Mouse (Mus musculus) olfactory bulb, adult 2 months (tissue): ENCODE data around the gene Mup20. TPM values are rescaled to one million over a fixed set of nuclear protein-coding genes. Genes with fewer than 3 reads are reported as not detected.
"Not testable (repeated sequence)": the region's sequence is repeated elsewhere in the genome, so short reads cannot be mapped to it uniquely, and the experiment has no call there.

Experiments
- H3K27ac ChIP-seq: fragments of 200-500 bp; 2 replicates; pipeline ENCODE4 v1.5.1; 2012; ENCODE audit warnings: low read depth, low read length; ENCODE audit not compliant: insufficient read depth
- H3K4me1 ChIP-seq: fragments of 200-500 bp; 2 replicates; pipeline ENCODE4 v1.6.1; 2012; ENCODE audit warnings: low read length; ENCODE audit not compliant: control insufficient read depth, insufficient read depth
- H3K4me3 ChIP-seq: fragments of 200-500 bp; 2 replicates; pipeline ENCODE4 v1.5.1; 2012; ENCODE audit warnings: mild to moderate bottlenecking, low read depth, low read length, moderate library complexity; ENCODE audit not compliant: insufficient read depth
- CTCF ChIP-seq: fragments of 200-500 bp; IDR thresholded peaks from 2 replicates; pipeline ENCODE4 v1.5.1; 2012; ENCODE audit warnings: low read depth, mild to moderate bottlenecking, low read length, moderate library complexity; ENCODE audit not compliant: insufficient read depth
- POLR2A ChIP-seq: fragments of 200-500 bp; IDR thresholded peaks from 2 replicates; pipeline ENCODE4 v1.6.1; 2012; ENCODE audit warnings: mild to moderate bottlenecking, low read depth, low read length, moderate library complexity; ENCODE audit not compliant: insufficient read depth
- WGBS: fragments of 180-500 bp; shearing (Covaris S2); methylation state at CpG from one replicate; pipeline ENCODE4 v1.1.7; 2018; 5-methylcytosine and 5-hydroxymethylcytosine counted together
- polyA plus RNA-seq: library from polyadenylated mRNA; stranded (reverse); fragments of >200 nt; gene quantifications from 2 replicates; pipeline ENCODE4 v1.2.4, GENCODE M21; 2012; ENCODE audit warnings: low replicate concordance; ENCODE audit not compliant: missing spikeins, insufficient read depth, insufficient read length

The Mup20 gene
- not detected in 2 replicates for polyA plus RNA-seq

DNA sequence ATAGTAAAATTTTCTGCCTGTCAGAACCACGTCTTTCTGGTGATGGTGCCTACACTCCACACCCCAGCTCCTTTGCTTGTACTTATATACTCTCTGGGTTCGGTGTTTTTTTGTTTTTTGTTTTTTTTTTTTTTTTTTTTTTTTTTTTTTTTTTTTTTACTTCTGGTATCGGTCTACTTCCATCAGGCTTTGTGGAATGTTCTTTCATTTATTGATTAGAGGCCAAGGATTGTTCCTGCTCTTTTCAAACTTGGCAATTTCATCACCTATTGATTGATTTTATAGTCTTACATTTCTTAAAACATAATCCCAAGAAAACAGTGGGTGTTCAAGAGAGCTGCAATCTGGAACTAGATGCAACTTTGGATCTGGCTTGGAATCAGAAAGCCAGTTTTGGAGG is at the start of gene Mup20:
Mup20 (minus strand) TSS at position 101 of the 400 bp plus-strand sequence.
- not testable (repeated sequence) for H3K4me1 ChIP-seq, H3K27ac ChIP-seq, H3K4me3 ChIP-seq
- WGBS, result 78% methylated on average over 3 of the region's 3 CpGs

DNA sequence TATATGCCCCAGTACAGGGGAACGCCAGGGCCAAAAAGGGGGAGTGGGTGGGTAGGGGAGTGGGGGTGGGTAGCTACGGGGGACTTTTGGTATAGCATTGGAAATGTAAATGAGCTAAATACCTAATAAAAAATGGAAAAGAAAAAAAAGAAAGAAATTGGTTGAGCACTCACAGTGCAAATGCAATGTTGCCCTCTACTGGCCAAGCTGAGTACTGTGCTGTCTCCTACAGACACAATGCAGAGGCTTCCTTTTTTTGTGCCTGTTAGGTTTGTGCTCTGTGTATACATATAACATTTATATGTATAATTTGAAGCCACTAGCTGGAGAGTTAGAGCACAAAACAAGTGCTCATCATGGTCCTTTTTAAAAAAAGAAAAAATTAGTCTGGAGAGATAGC is 49.4 kb upstream of the Mup20 start:
- 69% methylated on average over 2 of the region's 2 CpGs for WGBS
- not testable (repeated sequence) for H3K4me3 ChIP-seq, H3K4me1 ChIP-seq, H3K27ac ChIP-seq

DNA sequence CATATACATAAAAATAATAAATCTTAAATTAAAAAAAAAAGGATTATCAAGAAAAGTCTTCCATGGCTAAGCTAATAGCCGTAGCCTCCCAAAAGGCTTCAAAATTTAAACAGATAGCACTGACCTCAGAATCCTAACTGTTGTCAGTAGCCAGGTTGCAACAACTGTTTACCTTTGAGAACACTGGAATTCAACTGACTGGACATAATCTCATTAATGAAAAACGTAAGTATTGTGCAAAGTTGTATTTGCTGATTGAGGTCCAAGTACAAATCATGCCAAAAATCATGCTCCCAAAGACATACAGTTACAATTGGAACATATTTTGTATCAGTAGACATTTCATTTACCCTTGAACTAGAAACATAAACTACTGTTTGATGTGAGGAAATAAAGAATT is 34.0 kb upstream of the Mup20 start:
- H3K4me3 ChIP-seq, result no peak overlapping the region
- no peaks in the 10 kb centered on the region for H3K4me1 ChIP-seq
- WGBS, result 86% methylated on average over 2 of the region's 2 CpGs
- no peak overlapping the region for H3K27ac ChIP-seq
- TF ChIP-seq CTCF, result no peak
- TF ChIP-seq POLR2A, result no peak

DNA sequence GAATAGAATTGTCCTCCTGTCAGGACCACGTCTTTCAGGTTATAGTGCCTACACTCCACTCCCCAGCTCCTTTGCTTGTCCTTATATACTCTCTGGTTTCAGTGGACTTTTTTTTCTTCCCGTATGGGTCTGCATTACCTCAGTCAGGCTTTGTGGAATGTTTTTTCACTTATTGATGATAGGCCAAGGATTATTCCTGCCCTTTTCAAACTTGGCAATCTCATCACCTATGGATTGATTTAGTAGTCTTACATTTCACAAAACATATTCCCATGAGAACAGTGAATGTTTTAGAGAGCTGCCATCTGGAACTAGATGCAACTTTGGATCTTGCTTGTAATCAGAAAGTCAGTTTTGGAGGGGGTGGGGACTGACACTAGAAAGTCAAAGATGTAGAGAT is 33.3 kb upstream of the Mup20 start, which contains the start of gene Mup3:
Mup3 (minus strand) TSS at position 102 of the 400 bp plus-strand sequence.
- WGBS, result 75% methylated on average over 2 of the region's 2 CpGs
- Histone ChIP-seq H3K4me1 (no peaks in the 10 kb centered on the region), H3K4me3 (no peak within 1 kb of the TSS), H3K27ac (no peak within 1 kb of the TSS)
- no peak for TF ChIP-seq POLR2A
- TF ChIP-seq CTCF, result no peak

DNA sequence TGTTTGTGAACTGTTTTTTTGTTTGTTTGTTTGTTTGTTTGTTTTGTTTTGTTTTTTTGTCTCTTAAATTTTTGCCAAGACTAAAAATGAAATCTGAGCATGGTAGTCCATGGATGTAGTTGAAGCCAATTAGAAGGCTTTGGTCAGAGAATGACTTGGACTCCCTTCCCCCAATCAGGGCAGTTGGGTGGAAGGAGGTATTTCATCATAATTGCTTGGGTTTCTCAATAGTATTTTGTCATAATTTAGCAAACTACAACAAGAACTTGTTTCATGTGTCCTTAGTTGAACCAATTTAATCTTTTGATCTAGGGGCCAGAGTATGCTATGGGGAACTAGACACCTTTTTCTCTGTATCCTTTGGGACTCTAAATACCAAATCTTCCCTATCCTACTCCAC is 28.8 kb upstream of the Mup20 start:
- H3K27ac ChIP-seq, result no peak overlapping the region
- no peak for TF ChIP-seq CTCF
- TF ChIP-seq POLR2A, result no peak

DNA sequence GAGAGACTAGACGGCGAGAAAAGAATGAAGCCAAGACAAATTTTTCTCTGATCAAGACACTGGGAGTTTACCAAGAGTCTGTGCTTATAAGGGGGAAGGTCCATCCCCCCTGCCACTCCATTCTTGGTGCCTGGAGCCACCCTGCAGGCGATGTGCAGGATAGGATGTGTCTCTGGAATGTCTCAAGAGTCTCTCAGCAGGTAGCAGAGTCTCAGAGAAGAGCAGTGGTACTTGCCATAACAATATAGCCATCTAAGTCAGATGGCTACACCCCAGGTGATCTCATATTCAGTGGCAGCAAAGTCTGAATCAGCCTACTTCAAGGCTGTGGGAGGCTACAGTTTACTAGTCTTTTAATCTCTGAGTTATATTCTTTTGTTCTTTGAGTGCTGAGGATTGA is 21.2 kb upstream of the Mup20 start:
- Histone ChIP-seq H3K4me3 (no peak overlapping the region), H3K27ac (no peak overlapping the region), H3K4me1 (no peaks in the 10 kb centered on the region)
- no peak for TF ChIP-seq CTCF
- TF ChIP-seq POLR2A, result no peak
- 56% methylated on average over 3 of the region's 3 CpGs for WGBS

More for the DNA sequence above, 28.8 kb upstream of the Mup20 start:
- Histone ChIP-seq H3K4me1 (no peaks in the 10 kb centered on the region), H3K4me3 (no peak overlapping the region)

DNA sequence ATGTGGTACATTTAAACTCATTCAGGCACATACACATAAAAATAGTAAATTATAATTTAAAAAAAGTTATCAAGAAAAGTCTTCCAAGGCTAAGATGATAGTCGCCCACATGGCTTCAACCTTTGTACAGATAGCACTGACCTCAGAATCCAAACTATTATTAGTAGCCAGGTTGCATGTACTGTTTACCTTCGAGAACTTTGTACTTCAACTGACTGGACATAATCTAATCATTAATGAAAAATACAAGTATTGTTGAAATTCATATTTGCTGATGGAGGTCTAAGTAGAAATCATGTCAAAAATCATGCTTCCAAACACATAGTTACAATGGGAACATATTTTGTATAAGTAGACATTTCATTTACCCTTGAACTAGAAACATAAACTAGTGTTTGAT is 822 bp upstream of the Mup20 start:
- WGBS, result 89% methylated on average over 2 of the region's 2 CpGs
- not testable (repeated sequence) for H3K4me1 ChIP-seq, H3K27ac ChIP-seq, H3K4me3 ChIP-seq

DNA sequence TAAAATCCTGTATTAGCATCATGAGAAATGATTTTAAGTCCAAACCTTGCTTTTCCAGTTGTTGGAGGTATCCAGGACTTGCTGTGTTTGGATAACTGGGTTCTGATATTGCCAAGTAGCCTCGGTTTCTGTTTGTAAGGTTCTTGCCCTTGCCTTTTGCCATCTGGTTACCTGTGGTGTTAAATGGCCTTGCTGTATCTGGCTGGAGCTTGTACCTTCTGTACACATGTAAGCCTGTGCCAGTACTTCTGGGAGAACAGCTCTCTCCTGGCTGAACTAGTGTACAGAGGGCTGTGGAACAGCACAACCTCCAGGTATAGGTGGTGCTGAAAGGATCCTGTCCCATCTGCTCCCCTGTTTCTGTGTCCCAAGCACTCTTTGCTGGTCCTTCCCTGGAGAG is 27.7 kb downstream of the Mup20 start:
- no peak overlapping the region for H3K27ac ChIP-seq
- H3K4me1 ChIP-seq, result no peaks in the 10 kb centered on the region

DNA sequence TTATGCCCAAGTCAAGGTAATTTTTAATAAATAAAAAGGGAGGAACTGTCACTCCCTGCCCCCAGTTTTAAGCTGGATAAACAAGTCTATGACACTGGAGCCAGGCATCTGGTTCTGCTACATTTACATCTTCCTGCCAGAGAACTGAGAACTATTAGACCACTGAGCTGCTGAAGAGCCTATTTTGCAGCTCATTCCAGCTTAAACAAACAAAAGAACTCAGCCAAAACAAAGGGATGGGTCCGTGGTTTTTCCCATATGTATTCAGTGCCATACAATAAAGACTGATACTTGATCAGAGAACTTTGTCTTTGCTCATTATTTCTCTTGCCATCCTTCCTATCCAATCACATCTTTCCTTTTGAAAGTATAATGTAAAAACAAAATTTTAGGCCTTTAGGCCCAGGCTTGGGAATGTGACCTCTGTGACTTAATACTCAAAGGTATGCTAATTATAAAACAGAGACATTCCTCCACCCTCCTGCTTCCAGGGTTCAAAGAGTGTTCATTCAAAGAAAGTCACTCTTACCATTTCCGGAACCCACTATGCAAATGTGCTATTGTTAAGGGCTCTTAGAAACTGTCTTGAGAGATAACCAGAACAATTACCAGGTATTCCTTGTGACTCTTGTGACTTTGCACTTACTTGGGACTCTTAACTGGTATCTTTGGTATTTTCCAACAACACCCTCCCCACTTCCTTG is 29.6 kb downstream of the Mup20 start:
- H3K4me1 ChIP-seq, result no peaks in the 10 kb centered on the region
- WGBS, result 75% methylated on average over 2 of the region's 2 CpGs
- TF ChIP-seq CTCF (no peak), POLR2A (no peak)
- no peak overlapping the region for H3K4me3 ChIP-seq
- no peak overlapping the region for H3K27ac ChIP-seq

More for the DNA sequence above, 27.7 kb downstream of the Mup20 start:
- no peak for TF ChIP-seq CTCF
- no peak for TF ChIP-seq POLR2A
- WGBS, result 74% methylated on average over 1 of the region's 1 CpGs
- no peak overlapping the region for H3K4me3 ChIP-seq

DNA sequence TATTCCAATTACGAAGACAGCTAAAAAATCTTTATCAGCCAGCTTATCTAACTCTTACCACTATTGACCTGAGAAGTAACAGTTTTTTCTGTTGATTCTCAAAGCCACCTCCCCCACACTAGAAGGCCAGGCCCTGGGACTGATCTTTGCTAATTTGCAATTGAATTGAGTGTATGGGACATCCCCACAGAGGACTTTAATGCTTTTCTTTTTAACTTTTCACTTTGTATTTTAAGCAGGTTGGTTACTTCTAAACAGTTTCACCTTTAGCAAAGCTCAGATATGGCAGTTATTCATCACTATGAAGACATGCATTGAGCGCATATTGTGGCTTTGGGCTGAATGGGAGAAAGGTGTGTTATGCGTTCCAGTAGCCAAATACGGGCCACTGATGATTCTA is 30.3 kb downstream of the Mup20 start:
- Histone ChIP-seq H3K4me1 (no peaks in the 10 kb centered on the region), H3K27ac (no peak overlapping the region), H3K4me3 (no peak overlapping the region)
- no peak for TF ChIP-seq POLR2A
- no peak for TF ChIP-seq CTCF
- 94% methylated on average over 4 of the region's 4 CpGs for WGBS

DNA sequence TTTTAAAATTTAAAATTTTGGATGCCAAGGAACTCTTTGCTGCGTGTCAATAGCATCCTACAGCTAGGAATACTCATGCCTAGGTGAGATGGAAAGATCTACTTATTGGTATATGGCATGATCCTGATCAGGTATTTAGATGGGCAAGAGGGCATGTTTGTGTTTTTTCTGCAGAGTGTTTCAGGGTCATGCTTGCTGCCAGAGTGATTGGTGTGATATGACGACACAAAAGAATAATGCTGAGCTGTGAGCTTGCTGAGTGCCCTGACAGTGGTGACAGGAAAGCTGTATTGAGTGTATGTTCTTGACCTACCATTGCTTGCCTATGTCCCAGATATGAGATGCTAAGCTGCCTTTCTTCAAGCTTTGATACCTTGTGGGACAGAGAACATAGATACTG is 30.8 kb downstream of the Mup20 start:
- H3K4me1 ChIP-seq, result no peaks in the 10 kb centered on the region
- TF ChIP-seq CTCF (no peak), POLR2A (no peak)
- 83% methylated on average over 2 of the region's 2 CpGs for WGBS
- H3K27ac ChIP-seq, result no peak overlapping the region
- H3K4me3 ChIP-seq, result no peak overlapping the region

DNA sequence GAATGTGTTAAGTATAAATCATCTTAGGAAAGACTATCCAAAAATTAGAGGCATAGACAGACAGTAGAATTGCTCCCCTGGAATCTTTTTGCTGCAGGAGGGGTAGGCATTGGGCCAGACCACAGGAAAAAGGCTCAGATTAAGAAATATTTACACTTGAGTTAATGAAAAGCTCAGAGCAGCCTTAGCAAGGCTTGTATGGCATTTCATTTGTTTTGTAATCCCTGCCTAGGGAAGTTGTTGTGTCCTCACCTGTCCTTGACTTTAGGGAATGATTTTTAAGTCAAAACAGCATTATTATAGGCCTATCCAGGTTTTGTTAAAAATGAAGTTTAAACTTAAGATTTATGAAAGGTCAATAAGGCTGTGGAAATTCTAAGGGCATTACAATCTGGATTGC is 33.4 kb downstream of the Mup20 start:
- not testable (repeated sequence) for H3K4me1 ChIP-seq, H3K4me3 ChIP-seq, H3K27ac ChIP-seq
